Mouse (Mus musculus): ENCODE data around the gene Dnajb2.

DNA sequence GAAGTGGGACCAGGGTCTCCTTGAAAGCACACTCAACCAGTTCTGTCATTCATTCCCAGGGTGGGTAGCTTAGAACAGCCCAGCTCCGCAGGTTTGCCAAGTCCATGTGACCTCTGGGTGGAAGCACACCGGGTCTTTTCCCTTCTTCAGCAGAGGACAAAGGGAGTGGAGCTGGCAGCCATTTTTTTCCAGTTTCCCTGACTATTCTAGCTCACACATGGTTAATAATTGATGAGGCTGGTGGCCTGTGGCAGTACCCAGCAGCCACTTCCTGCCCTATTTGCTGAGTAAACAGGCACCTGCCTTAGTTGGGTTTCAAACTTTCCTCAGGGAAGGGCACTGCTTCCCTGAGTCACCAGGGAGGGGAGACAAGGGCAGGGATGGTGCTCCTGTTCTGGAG, 21.8 kb upstream of the Dnajb2 start:
- TF ChIP-seq CTCF (IDR thresholded peaks at IDR 0.05; ENCODE audit: low read depth, low read length): no peak
- TF ChIP-seq POLR2A (IDR thresholded peaks at IDR 0.05; ENCODE audit: borderline replicate concordance, low read depth, low read length): no peak

All from bone marrow macrophage, adult 2 months (primary cell).